Mouse (Mus musculus): Measurements from ENCODE around the gene Ccdc81. TPM values are rescaled to one million over a fixed set of nuclear protein-coding genes. Genes with fewer than 3 reads are reported as not detected.

The Ccdc81 gene
- polyA plus RNA-seq, 1 experiment = not detected

DNA sequence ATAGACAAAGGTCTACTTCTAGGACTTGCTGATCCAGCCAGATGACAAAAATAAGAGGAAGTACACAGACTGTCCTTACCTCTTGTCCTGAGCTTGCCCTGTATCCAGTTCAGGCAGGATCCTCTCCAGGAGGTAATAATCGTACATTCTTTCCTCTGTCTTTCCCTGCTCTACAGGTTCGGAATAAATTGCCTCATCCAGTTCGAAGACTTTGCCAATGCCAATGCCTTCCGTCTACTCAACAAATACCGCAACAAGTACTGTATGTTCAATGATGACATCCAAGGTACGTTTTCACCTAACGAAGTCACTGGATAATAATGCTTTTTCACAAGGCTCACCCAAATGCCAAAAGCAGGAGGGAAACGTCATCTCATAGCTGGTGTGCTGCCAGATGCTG is 69.9 kb downstream of the Ccdc81 start:
- TF ChIP-seq POLR2A (IDR thresholded peaks at IDR 0.05; ENCODE audit: insufficient read depth, low read depth, low read length) (no peak), CTCF (IDR thresholded peaks at IDR 0.05; ENCODE audit: insufficient read depth, low read depth, low read length) (no peak)
- 92% methylated on average over 8 of the region's 8 CpGs for WGBS

DNA sequence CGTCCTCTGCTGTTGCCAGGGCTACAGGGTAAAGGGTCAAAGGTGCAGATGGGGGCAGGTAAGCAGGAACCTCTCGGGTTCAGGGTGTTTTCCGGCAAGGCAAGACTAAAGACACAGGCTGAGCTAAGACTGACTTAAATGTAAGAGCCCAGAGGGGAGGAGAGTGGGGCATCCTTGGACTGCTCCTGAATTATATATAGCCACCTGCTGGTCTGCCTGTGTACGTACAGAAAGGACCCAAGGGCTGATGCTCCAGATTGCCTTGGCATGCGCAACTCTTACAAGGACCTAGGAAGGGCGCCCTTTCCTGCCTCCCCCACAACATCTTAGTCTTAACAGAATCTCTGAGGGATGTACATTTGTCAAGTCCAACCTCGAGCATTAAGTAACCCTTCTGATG is 74.2 kb downstream of the Ccdc81 start:
- Histone ChIP-seq H3K4me3 (ENCODE audit: insufficient read depth, low read depth, low read length) (no peak overlapping the region), H3K4me1 (ENCODE audit: control insufficient read depth, insufficient read depth, low read length) (no peaks in the 10 kb centered on the region), H3K27ac (ENCODE audit: insufficient read depth, low read depth, low read length) (no peak overlapping the region)
- TF ChIP-seq POLR2A (IDR thresholded peaks at IDR 0.05; ENCODE audit: insufficient read depth, low read depth, low read length) (no peak), CTCF (IDR thresholded peaks at IDR 0.05; ENCODE audit: insufficient read depth, low read depth, low read length) (no peak)
- 80% methylated on average over 7 of the region's 7 CpGs for WGBS

More for the DNA sequence above, 69.9 kb downstream of the Ccdc81 start:
- Histone ChIP-seq H3K27ac (ENCODE audit: insufficient read depth, low read depth, low read length) (no peak overlapping the region), H3K4me3 (ENCODE audit: insufficient read depth, low read depth, low read length) (no peak overlapping the region), H3K4me1 (ENCODE audit: control insufficient read depth, insufficient read depth, low read length) (peaks cover 10% of the 10 kb centered on the region)

DNA sequence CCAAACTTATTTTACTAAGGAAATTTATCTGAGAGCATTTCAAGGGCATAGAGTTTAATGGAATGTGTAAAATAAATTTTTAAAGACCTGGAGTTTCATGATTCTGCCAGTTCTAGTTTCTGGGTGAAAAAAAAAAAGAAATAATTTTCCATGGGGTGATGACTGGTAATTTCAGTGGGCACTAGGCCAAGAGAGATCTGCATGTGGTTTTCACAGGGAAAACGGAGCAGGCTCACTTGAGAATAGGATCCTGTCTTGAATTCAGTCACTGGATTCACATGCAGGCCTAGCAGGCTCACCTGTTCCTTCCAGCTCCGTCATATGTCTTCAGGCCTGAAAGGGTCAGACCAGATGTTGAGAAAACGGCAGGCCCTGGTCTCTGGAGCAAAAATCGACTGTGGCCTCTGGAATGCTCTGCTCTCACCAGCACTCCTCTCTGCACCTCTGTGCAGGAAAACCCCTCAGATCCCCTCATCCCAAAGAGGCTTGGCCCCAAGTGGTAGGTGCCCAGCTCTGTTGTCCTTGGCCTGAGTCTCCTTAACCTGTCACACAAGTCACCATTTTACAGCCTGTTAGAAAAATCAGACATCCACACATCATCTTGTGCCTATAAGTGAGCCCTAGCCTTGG is 74.9 kb downstream of the Ccdc81 start:
- H3K4me1 ChIP-seq (ENCODE audit: control insufficient read depth, insufficient read depth, low read length) = no peaks in the 10 kb centered on the region
- H3K27ac ChIP-seq (ENCODE audit: insufficient read depth, low read depth, low read length) = no peak overlapping the region
- 76% methylated on average over 4 of the region's 4 CpGs for WGBS
- no peak overlapping the region for H3K4me3 ChIP-seq (ENCODE audit: insufficient read depth, low read depth, low read length)
- TF ChIP-seq POLR2A (IDR thresholded peaks at IDR 0.05; ENCODE audit: insufficient read depth, low read depth, low read length) = no peak
- TF ChIP-seq CTCF (IDR thresholded peaks at IDR 0.05; ENCODE audit: insufficient read depth, low read depth, low read length) = no peak

Other genes starting within 250 kb of the Ccdc81 start
- gene Hikeshi, start 37.6 kb upstream of the Ccdc81 start, polyA plus RNA-seq (2012; ENCODE audit: insufficient read depth, insufficient read length, low replicate concordance, missing spikeins) = not detected in 2 replicates
- not detected in 2 replicates for gene Eed, start 77.4 kb upstream of the Ccdc81 start, polyA plus RNA-seq (2012; ENCODE audit: insufficient read depth, insufficient read length, low replicate concordance, missing spikeins)
- gene Picalm, start 226.6 kb upstream of the Ccdc81 start, polyA plus RNA-seq (2012; ENCODE audit: insufficient read depth, insufficient read length, low replicate concordance, missing spikeins) = 64.3 TPM in 1 of 2 replicates, not detected in the other

All from olfactory bulb, adult 2 months (tissue).